Mouse (Mus musculus) heart, adult 2 months (tissue): ENCODE measurements around the gene Crybg2.

Experiments used
- CTCF ChIP-seq: fragments of 200-600 bp; IDR thresholded peaks from 2 replicates; pipeline ENCODE4 v1.8.1; 2022; ENCODE audit warnings: antibody characterized with exemption, mild to moderate bottlenecking, moderate library complexity
- EP300 ChIP-seq: fragments of 200-500 bp; IDR thresholded peaks from 2 replicates; pipeline ENCODE4 v1.6.1; 2011; ENCODE audit warnings: low read depth, low read length, control low read depth; ENCODE audit not compliant: insufficient read depth

- no peak for TF ChIP-seq EP300
- no peak for TF ChIP-seq CTCF
These were observed 34.4 kb downstream of the Crybg2 start, which contains the start of gene Cd52 for GRCm38 (mm10) chr4:134094923-134095547.
